Mouse (Mus musculus) heart, adult 2 months (tissue): ENCODE results near the gene Disp3. TPM values are rescaled to one million over a fixed set of nuclear protein-coding genes. Genes with fewer than 3 reads are reported as not detected.

Experiments
- DNase-seq, 2 experiments: peaks; one replicate each; pipeline ENCODE4 v3.0.0; 2021
- H3K27ac ChIP-seq: fragments of 200-600 bp; 2 replicates; pipeline ENCODE4 v1.8.1; 2022
- H3K27me3 ChIP-seq: fragments of 200-500 bp; 2 replicates; pipeline ENCODE4 v1.6.1; 2012; ENCODE audit warnings: mild to moderate bottlenecking, low read length, inconsistent platforms, mixed read lengths; ENCODE audit not compliant: control insufficient read depth, insufficient read depth
- H3K36me3 ChIP-seq: fragments of 200-500 bp; 2 replicates; pipeline ENCODE4 v1.6.1; 2012; ENCODE audit warnings: low read length, inconsistent platforms; ENCODE audit not compliant: control insufficient read depth, insufficient read depth
- H3K4me1 ChIP-seq: fragments of 200-500 bp; 2 replicates; pipeline ENCODE4 v1.6.1; 2011; ENCODE audit warnings: low read length; ENCODE audit not compliant: control insufficient read depth, insufficient read depth
- H3K4me3 ChIP-seq: fragments of 200-600 bp; 2 replicates; pipeline ENCODE4 v1.8.1; 2022
- H3K79me2 ChIP-seq: fragments of 200-500 bp; replicated peaks from 2 replicates; pipeline ENCODE4 v1.6.1; 2012; ENCODE audit warnings: mild to moderate bottlenecking, inconsistent platforms, low read length, moderate library complexity, mixed read lengths; ENCODE audit not compliant: control insufficient read depth, insufficient read depth
- H3K9ac ChIP-seq: fragments of 200-500 bp; 2 replicates; pipeline ENCODE4 v1.6.1; 2012; ENCODE audit warnings: low read depth, mild to moderate bottlenecking, control low read depth, inconsistent platforms, low read length, mixed read lengths
- CTCF ChIP-seq: fragments of 200-600 bp; IDR thresholded peaks from 2 replicates; pipeline ENCODE4 v1.8.1; 2022; ENCODE audit warnings: antibody characterized with exemption, mild to moderate bottlenecking, moderate library complexity
- EP300 ChIP-seq: fragments of 200-500 bp; IDR thresholded peaks from 2 replicates; pipeline ENCODE4 v1.6.1; 2011; ENCODE audit warnings: low read depth, low read length, control low read depth; ENCODE audit not compliant: insufficient read depth
- POLR2A ChIP-seq: fragments of 200-500 bp; IDR thresholded peaks from 2 replicates; pipeline ENCODE4 v1.6.1; 2011; ENCODE audit warnings: mild to moderate bottlenecking, low read depth, low read length, control low read depth; ENCODE audit not compliant: insufficient read depth
- WGBS: fragments of 180-500 bp; shearing (Covaris S2); methylation state at CpG from one replicate; pipeline ENCODE4 v1.1.7; 2018; 5-methylcytosine and 5-hydroxymethylcytosine counted together
- intact Hi-C: fragments of 180-260 bp; cut with DNase I; formaldehyde crosslinking; loops from one replicate; pipeline ENCODE4 v1.15.1; 2025
- polyA plus RNA-seq: library from polyadenylated mRNA; depleted of rRNA; stranded (reverse); fragments of >200 nt; gene quantifications from 2 replicates; pipeline ENCODE4 v1.2.3, GENCODE M21; 2012
- total RNA-seq, 2 experiments: library from RNA; stranded (reverse); gene quantifications; 2 replicates each; pipeline ENCODE4 v1.2.3; 2021

Disp3 gene
- total and polyA plus RNA-seq, 3 experiments, result not detected

GRCm38 (mm10) chr4:148222983-148223382 lies 64.8 kb downstream of the Disp3 start:
- no peak for DNase-seq
- Histone ChIP-seq H3K36me3 (no peaks in the 10 kb centered on the region), H3K79me2 (no peaks in the 10 kb centered on the region), H3K9ac (no peak overlapping the region), H3K27me3 (no peaks in the 10 kb centered on the region), H3K27ac (no peak overlapping the region), H3K4me3 (no peak overlapping the region), H3K4me1 (no peaks in the 10 kb centered on the region)
- 36% methylated on average over 10 of the region's 10 CpGs for WGBS
- intact Hi-C loops, result no loop called here
- no peak for TF ChIP-seq CTCF

GRCm38 (mm10) chr4:148220656-148221055 lies 67.1 kb downstream of the Disp3 start:
- Histone ChIP-seq H3K9ac (no peak overlapping the region), H3K27me3 (no peaks in the 10 kb centered on the region), H3K4me1 (no peaks in the 10 kb centered on the region), H3K36me3 (no peaks in the 10 kb centered on the region), H3K4me3 (no peak overlapping the region), H3K79me2 (no peaks in the 10 kb centered on the region), H3K27ac (no peak overlapping the region)
- DNase-seq, result no peak
- 7% methylated on average over 10 of the region's 10 CpGs for WGBS
- intact Hi-C loops, result no loop called here
- TF ChIP-seq POLR2A, result no peak
- no peak for TF ChIP-seq CTCF
- no peak for TF ChIP-seq EP300

- Histone ChIP-seq H3K9ac (no peak overlapping the region), H3K4me3 (no peak overlapping the region), H3K4me1 (no peaks in the 10 kb centered on the region), H3K79me2 (no peaks in the 10 kb centered on the region), H3K27ac (no peak overlapping the region), H3K36me3 (no peaks in the 10 kb centered on the region), H3K27me3 (no peaks in the 10 kb centered on the region)
- DNase-seq, result no peak
- no peak for TF ChIP-seq POLR2A
- TF ChIP-seq CTCF, result no peak
- no peak for TF ChIP-seq EP300
- WGBS, result 19% methylated on average over 10 of the region's 10 CpGs
- intact Hi-C loops, result no loop called here
Measured at GRCm38 (mm10) chr4:148218238-148218637, 69.5 kb downstream of the Disp3 start.

- Histone ChIP-seq H3K27ac (no peak overlapping the region), H3K4me1 (no peaks in the 10 kb centered on the region), H3K36me3 (no peaks in the 10 kb centered on the region), H3K9ac (no peak overlapping the region), H3K4me3 (no peak overlapping the region), H3K79me2 (no peaks in the 10 kb centered on the region), H3K27me3 (no peaks in the 10 kb centered on the region; the same call in 1 of the 2 replicates)
- TF ChIP-seq EP300 (no peak), POLR2A (no peak), CTCF (no peak)
- no peak for DNase-seq
- 48% methylated on average over 11 of the region's 11 CpGs for WGBS
- intact Hi-C loops, result no loop called here
Measured at GRCm38 (mm10) chr4:148215264-148215900, 72.4 kb downstream of the Disp3 start.

GRCm38 (mm10) chr4:148214460-148215136 lies 73.2 kb downstream of the Disp3 start:
- Histone ChIP-seq H3K36me3 (no peaks in the 10 kb centered on the region), H3K27me3 (no peaks in the 10 kb centered on the region; the same call in 1 of the 2 replicates)
- intact Hi-C loops, result no loop called here

GRCm38 (mm10) chr4:148204873-148205232 lies 82.9 kb downstream of the Disp3 start:
- no peaks in the 10 kb centered on the region for H3K79me2 ChIP-seq
- no peak overlapping the region for H3K4me3 ChIP-seq
- no peak for DNase-seq
- TF ChIP-seq EP300 (no peak), CTCF (no peak), POLR2A (no peak)
- no peaks in the 10 kb centered on the region for H3K27me3 ChIP-seq
- 58% methylated on average over 6 of the region's 6 CpGs for WGBS
- H3K9ac ChIP-seq, result no peak overlapping the region
- H3K27ac ChIP-seq, result no peak overlapping the region
- H3K4me1 ChIP-seq, result no peaks in the 10 kb centered on the region
- intact Hi-C loops, result no loop called here
- no peaks in the 10 kb centered on the region for H3K36me3 ChIP-seq

More at GRCm38 (mm10) chr4:148214460-148215136, 73.2 kb downstream of the Disp3 start:
- Histone ChIP-seq H3K4me3 (no peak overlapping the region), H3K79me2 (no peaks in the 10 kb centered on the region), H3K4me1 (no peaks in the 10 kb centered on the region), H3K9ac (no peak overlapping the region), H3K27ac (no peak overlapping the region)
- TF ChIP-seq CTCF (no peak), EP300 (no peak), POLR2A (no peak)
- no peak for DNase-seq
- 51% methylated on average over 5 of the region's 5 CpGs for WGBS
